Mouse (Mus musculus) limb, embryonic 15.5 days (tissue): ENCODE data around the gene Hunk. TPM values are rescaled to one million over a fixed set of nuclear protein-coding genes. Genes with fewer than 3 reads are reported as not detected.

Experiments
- ATAC-seq: fragments of 200-750 bp; cut with Nextera tagmentation; 2 replicates; pipeline ENCODE4 v1.8.0; 2017; ENCODE audit warnings: low read depth, moderate TSS enrichment; ENCODE audit not compliant: insufficient number of reproducible peaks, low FRiP score, low TSS enrichment
- H3K27ac ChIP-seq: fragments of 300-500 bp; sonication (generic); 2 replicates; pipeline ENCODE4 v1.5.1; 2015; ENCODE audit warnings: moderate library complexity, mild to moderate bottlenecking, inconsistent platforms
- H3K27me3 ChIP-seq: fragments of 300-500 bp; sonication (generic); 2 replicates; pipeline ENCODE4 v1.6.1; 2015; ENCODE audit warnings: inconsistent platforms
- H3K36me3 ChIP-seq: fragments of 300-500 bp; sonication (generic); 2 replicates; pipeline ENCODE4 v1.6.1; 2015; ENCODE audit warnings: inconsistent platforms
- H3K4me1 ChIP-seq: fragments of 300-500 bp; sonication (generic); 2 replicates; pipeline ENCODE4 v1.6.1; 2015; ENCODE audit warnings: inconsistent platforms
- H3K4me2 ChIP-seq: fragments of 300-500 bp; sonication (generic); 2 replicates; pipeline ENCODE4 v1.6.1; 2015; ENCODE audit warnings: mild to moderate bottlenecking, inconsistent platforms
- H3K4me3 ChIP-seq: fragments of 300-500 bp; sonication (generic); 2 replicates; pipeline ENCODE4 v1.5.1; 2015; ENCODE audit warnings: mild to moderate bottlenecking, inconsistent platforms
- H3K9ac ChIP-seq: fragments of 300-500 bp; sonication (generic); 2 replicates; pipeline ENCODE4 v1.6.1; 2015; ENCODE audit warnings: inconsistent platforms
- H3K9me3 ChIP-seq: fragments of 300-500 bp; sonication (generic); 2 replicates; pipeline ENCODE4 v1.6.1; 2016; ENCODE audit warnings: inconsistent platforms
- WGBS: fragments of 180-500 bp; shearing (Covaris S2); methylation state at CpG from one replicate; pipeline ENCODE4 v1.1.7; 2015; 5-methylcytosine and 5-hydroxymethylcytosine counted together
- polyA plus RNA-seq: library from polyadenylated mRNA; unstranded; fragments of >200 nt; fragmentation: Nextera tagmentation; extraction: Ambion mirVana; gene quantifications from 2 replicates; pipeline ENCODE4 v1.2.1, GENCODE M21; 2015

The Hunk gene
- polyA plus RNA-seq, 1 experiment from 2014 or later = 12.7 TPM

GRCm38 (mm10) chr16:90442991-90443390 lies 57.2 kb downstream of the Hunk start:
- H3K27me3 ChIP-seq = no peaks in the 10 kb centered on the region
- WGBS = 43% methylated on average over 6 of the region's 6 CpGs
- ATAC-seq = no peak
- H3K4me3 ChIP-seq = no peak overlapping the region
- peaks cover 2% of the 10 kb centered on the region; the same call in 1 of the 2 replicates for H3K36me3 ChIP-seq
- peaks cover 4% of the 10 kb centered on the region; the same call in 1 of the 2 replicates for H3K4me1 ChIP-seq
- no peak overlapping the region for H3K27ac ChIP-seq
- no peak overlapping the region for H3K9ac ChIP-seq
- H3K9me3 ChIP-seq = no peaks in the 10 kb centered on the region
- no peak overlapping the region for H3K4me2 ChIP-seq

GRCm38 (mm10) chr16:90453197-90453596 lies 67.4 kb downstream of the Hunk start:
- peak overlapping the region; percentile 85 for H3K27ac ChIP-seq
- no peak overlapping the region; the same call in 1 of the 2 replicates for H3K4me3 ChIP-seq
- H3K27me3 ChIP-seq = no peaks in the 10 kb centered on the region
- peak overlapping the region; percentile 22 for H3K4me2 ChIP-seq
- ATAC-seq = peak; percentile 86
- H3K9me3 ChIP-seq = no peaks in the 10 kb centered on the region
- WGBS = 19% methylated on average over 11 of the region's 11 CpGs
- H3K9ac ChIP-seq = no peak overlapping the region
- peaks cover 26% of the 10 kb centered on the region for H3K36me3 ChIP-seq
- H3K4me1 ChIP-seq = peaks cover 48% of the 10 kb centered on the region

GRCm38 (mm10) chr16:90456495-90457125 lies 70.8 kb downstream of the Hunk start:
- peaks cover 60% of the 10 kb centered on the region for H3K4me1 ChIP-seq
- no peaks in the 10 kb centered on the region for H3K9me3 ChIP-seq
- H3K27ac ChIP-seq = peak overlapping the region; percentile 14; the same call in 1 of the 2 replicates
- 72% methylated on average over 7 of the region's 7 CpGs for WGBS
- no peak overlapping the region for H3K4me3 ChIP-seq
- peaks cover 22% of the 10 kb centered on the region for H3K36me3 ChIP-seq
- no peak overlapping the region for H3K4me2 ChIP-seq
- H3K9ac ChIP-seq = no peak overlapping the region
- no peak for ATAC-seq
- no peaks in the 10 kb centered on the region for H3K27me3 ChIP-seq

GRCm38 (mm10) chr16:90458899-90459610 lies 73.2 kb downstream of the Hunk start:
- WGBS = 24% methylated on average over 11 of the region's 11 CpGs
- Histone ChIP-seq H3K9ac (no peak overlapping the region), H3K27ac (peak overlapping the region; percentile 40; the same call in 1 of the 2 replicates), H3K27me3 (no peaks in the 10 kb centered on the region), H3K4me2 (no peak overlapping the region), H3K4me1 (peaks cover 49% of the 10 kb centered on the region), H3K36me3 (peaks cover 24% of the 10 kb centered on the region), H3K4me3 (no peak overlapping the region), H3K9me3 (no peaks in the 10 kb centered on the region)
- no peak for ATAC-seq

- Histone ChIP-seq H3K36me3 (peaks cover 23% of the 10 kb centered on the region), H3K4me3 (no peak overlapping the region), H3K9me3 (no peaks in the 10 kb centered on the region), H3K4me1 (peaks cover 42% of the 10 kb centered on the region), H3K4me2 (no peak overlapping the region), H3K9ac (no peak overlapping the region), H3K27me3 (no peaks in the 10 kb centered on the region), H3K27ac (0 out of 2 replicates have a peak overlapping the region, but pooled peaks have one; percentile 47)
- WGBS = 38% methylated on average over 11 of the region's 11 CpGs
- no peak for ATAC-seq
These were observed 75.6 kb downstream of the Hunk start for GRCm38 (mm10) chr16:90461304-90461905.

- 36% methylated on average over 11 of the region's 11 CpGs for WGBS
- no peaks in the 10 kb centered on the region for H3K9me3 ChIP-seq
- no peak overlapping the region for H3K9ac ChIP-seq
- H3K4me3 ChIP-seq = no peak overlapping the region
- peaks cover 42% of the 10 kb centered on the region for H3K4me1 ChIP-seq
- peak overlapping the region; percentile 33; the same call in 1 of the 2 replicates for H3K27ac ChIP-seq
- ATAC-seq = no peak
- H3K27me3 ChIP-seq = no peaks in the 10 kb centered on the region
- peaks cover 32% of the 10 kb centered on the region for H3K36me3 ChIP-seq
- H3K4me2 ChIP-seq = no peak overlapping the region
These were observed 77.0 kb downstream of the Hunk start for GRCm38 (mm10) chr16:90462728-90463275.

- ATAC-seq = no peak
- Histone ChIP-seq H3K36me3 (peaks cover 47% of the 10 kb centered on the region), H3K4me3 (no peak overlapping the region), H3K9ac (no peak overlapping the region), H3K4me2 (no peak overlapping the region), H3K4me1 (peaks cover 27% of the 10 kb centered on the region), H3K27ac (no peak overlapping the region), H3K9me3 (no peaks in the 10 kb centered on the region), H3K27me3 (no peaks in the 10 kb centered on the region)
- WGBS = 93% methylated on average over 5 of the region's 5 CpGs
These were observed 79.3 kb downstream of the Hunk start for GRCm38 (mm10) chr16:90465154-90465553.

- ATAC-seq = no peak
- 67% methylated on average over 5 of the region's 5 CpGs for WGBS
- Histone ChIP-seq H3K4me2 (no peak overlapping the region), H3K27ac (peak overlapping the region; percentile 28), H3K4me3 (no peak overlapping the region), H3K9me3 (no peaks in the 10 kb centered on the region), H3K4me1 (0 out of 2 replicates have a peak, but pooled peaks cover 2% of the 10 kb centered on the region), H3K27me3 (no peaks in the 10 kb centered on the region), H3K36me3 (peaks cover 66% of the 10 kb centered on the region), H3K9ac (no peak overlapping the region)
These were observed 82.5 kb downstream of the Hunk start for GRCm38 (mm10) chr16:90468286-90468685.

GRCm38 (mm10) chr16:90475701-90476229 lies 90.0 kb downstream of the Hunk start:
- Histone ChIP-seq H3K9me3 (no peaks in the 10 kb centered on the region), H3K4me1 (no peaks in the 10 kb centered on the region), H3K36me3 (peaks cover 68% of the 10 kb centered on the region), H3K27me3 (no peaks in the 10 kb centered on the region), H3K9ac (no peak overlapping the region), H3K27ac (no peak overlapping the region), H3K4me3 (no peak overlapping the region), H3K4me2 (no peak overlapping the region)
- ATAC-seq = no peak
- 89% methylated on average over 16 of the region's 16 CpGs for whole genome bisulfite sequencing

GRCm38 (mm10) chr16:90481612-90482011 lies 95.8 kb downstream of the Hunk start:
- WGBS = 85% methylated on average over 5 of the region's 5 CpGs
- no peak overlapping the region for H3K4me3 ChIP-seq
- no peaks in the 10 kb centered on the region for H3K27me3 ChIP-seq
- no peaks in the 10 kb centered on the region for H3K4me1 ChIP-seq
- H3K27ac ChIP-seq = no peak overlapping the region
- ATAC-seq = no peak
- H3K9ac ChIP-seq = no peak overlapping the region
- H3K9me3 ChIP-seq = no peaks in the 10 kb centered on the region
- H3K36me3 ChIP-seq = peaks cover 85% of the 10 kb centered on the region
- H3K4me2 ChIP-seq = no peak overlapping the region

- H3K4me2 ChIP-seq = no peak overlapping the region
- H3K27me3 ChIP-seq = no peaks in the 10 kb centered on the region
- no peaks in the 10 kb centered on the region for H3K9me3 ChIP-seq
- no peaks in the 10 kb centered on the region for H3K4me1 ChIP-seq
- H3K36me3 ChIP-seq = peaks cover 77% of the 10 kb centered on the region
- H3K4me3 ChIP-seq = no peak overlapping the region
- 92% methylated on average over 6 of the region's 6 CpGs for WGBS
- no peak overlapping the region for H3K9ac ChIP-seq
- H3K27ac ChIP-seq = no peak overlapping the region
- no peak for ATAC-seq
These were observed 97.5 kb downstream of the Hunk start for GRCm38 (mm10) chr16:90483341-90483740.
